Mouse (Mus musculus) embryonic fibroblast, embryonic 13.5 days (primary cell): ENCODE measurements around the gene Peg12. TPM values are rescaled to one million over a fixed set of nuclear protein-coding genes. Genes with fewer than 3 reads are reported as not detected.

Source experiments
- H3K27ac ChIP-seq: 2 replicates; pipeline ENCODE4 v1.5.1; 2012; ENCODE audit warnings: low read length, control low read depth, inconsistent platforms; ENCODE audit not compliant: insufficient read depth
- H3K4me1 ChIP-seq: 2 replicates; pipeline ENCODE4 v1.6.1; 2011; ENCODE audit warnings: low read length; ENCODE audit not compliant: control insufficient read depth, insufficient read depth
- H3K4me3 ChIP-seq: 2 replicates; pipeline ENCODE4 v1.5.1; 2011; ENCODE audit warnings: mild to moderate bottlenecking, control low read depth, low read length; ENCODE audit not compliant: insufficient read depth
- CTCF ChIP-seq: IDR thresholded peaks from 2 replicates; pipeline ENCODE4 v1.5.1; 2011; ENCODE audit warnings: mild to moderate bottlenecking, control low read depth, low read length, moderate library complexity, borderline replicate concordance; ENCODE audit not compliant: insufficient read depth
- POLR2A ChIP-seq: IDR thresholded peaks from 2 replicates; pipeline ENCODE4 v1.6.1; 2011; ENCODE audit warnings: low read depth, mild to moderate bottlenecking, control low read depth, low read length, moderate library complexity
- polyA plus RNA-seq: library from polyadenylated mRNA; stranded (reverse); fragments of >200 nt; gene quantifications from 2 replicates; pipeline ENCODE4 v1.2.4, GENCODE M21; 2011; ENCODE audit warnings: low read depth; ENCODE audit not compliant: missing spikeins, insufficient read length

Gene Peg12
- polyA plus RNA-seq, 1 experiment: 9.0 TPM

GRCm38 (mm10) chr7:62428337-62428736 is 36.0 kb downstream of the Peg12 start:
- Histone ChIP-seq H3K4me1 (no peaks in the 10 kb centered on the region), H3K27ac (no peak overlapping the region), H3K4me3 (no peak overlapping the region)
- TF ChIP-seq CTCF (no peak), POLR2A (no peak)

DNA sequence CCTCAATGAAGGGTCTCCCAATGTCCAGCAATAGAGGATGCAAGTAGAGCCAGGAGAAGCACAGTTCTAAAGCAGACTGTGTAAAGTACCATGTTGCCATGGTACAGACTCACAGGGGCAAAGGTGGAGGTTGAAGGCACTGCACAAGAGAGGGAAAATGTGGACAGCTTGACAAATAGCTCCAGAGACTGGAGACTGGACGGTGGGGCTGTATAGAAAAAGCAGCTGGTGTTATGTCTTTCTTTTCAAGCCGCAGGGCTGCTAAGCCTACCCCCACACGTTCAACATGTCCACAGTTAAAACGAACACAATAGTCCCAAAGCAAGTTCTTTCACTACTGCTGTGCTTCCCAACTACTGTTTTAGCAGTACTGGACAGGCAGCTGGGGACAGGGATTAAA is 41.1 kb downstream of the Peg12 start:
- TF ChIP-seq CTCF (no peak), POLR2A (no peak)
- H3K4me1 ChIP-seq: no peaks in the 10 kb centered on the region
- no peak overlapping the region for H3K27ac ChIP-seq
- H3K4me3 ChIP-seq: no peak overlapping the region

- Histone ChIP-seq H3K4me3 (no peak overlapping the region), H3K4me1 (no peaks in the 10 kb centered on the region), H3K27ac (no peak overlapping the region)
- TF ChIP-seq POLR2A (no peak), CTCF (no peak)
Measured at GRCm38 (mm10) chr7:62420566-62420965, 43.7 kb downstream of the Peg12 start.

- Histone ChIP-seq H3K4me1 (no peaks in the 10 kb centered on the region), H3K27ac (no peak within 1 kb of the TSS), H3K4me3 (peak within 1 kb of the TSS; percentile 80)
- TF ChIP-seq CTCF (no peak), POLR2A (peak; percentile 69)
Measured at GRCm38 (mm10) chr7:62419493-62420360, 44.6 kb downstream of the Peg12 start, which contains the start of gene Mkrn3. Gene Mkrn3, minus strand, starts transcription at chr7:62420139.

GRCm38 (mm10) chr7:62419105-62419492 is 45.2 kb downstream of the Peg12 start:
- no peak for TF ChIP-seq CTCF
- no peak for TF ChIP-seq POLR2A
- Histone ChIP-seq H3K4me3 (peak overlapping the region; percentile 80), H3K4me1 (no peaks in the 10 kb centered on the region), H3K27ac (no peak overlapping the region)

- Histone ChIP-seq H3K4me3 (no peak overlapping the region), H3K27ac (no peak overlapping the region), H3K4me1 (no peaks in the 10 kb centered on the region)
- no peak for TF ChIP-seq CTCF
- no peak for TF ChIP-seq POLR2A
Measured at GRCm38 (mm10) chr7:62418346-62418745, 46.0 kb downstream of the Peg12 start.

- H3K4me1 ChIP-seq: no peaks in the 10 kb centered on the region
- H3K27ac ChIP-seq: no peak overlapping the region
- no peak overlapping the region for H3K4me3 ChIP-seq
- TF ChIP-seq CTCF (no peak), POLR2A (no peak)
Measured at GRCm38 (mm10) chr7:62416173-62416572, 48.1 kb downstream of the Peg12 start.

GRCm38 (mm10) chr7:62415222-62415621 is 49.1 kb downstream of the Peg12 start:
- H3K4me1 ChIP-seq: no peaks in the 10 kb centered on the region
- TF ChIP-seq CTCF (no peak), POLR2A (no peak)
- H3K4me3 ChIP-seq: no peak overlapping the region
- no peak overlapping the region for H3K27ac ChIP-seq

Other genes with a start within 250 kb of the Peg12 start
- 25.7 and 27.0 TPM in 2 replicates for gene Ndn, start 117.9 kb downstream of the Peg12 start, polyA plus RNA-seq
- gene Magel2, start 87.5 kb downstream of the Peg12 start, polyA plus RNA-seq: not detected in 2 replicates
- gene Mkrn3, start 44.4 kb downstream of the Peg12 start, polyA plus RNA-seq: 0.77 and 1.0 TPM in 2 replicates